Mouse (Mus musculus) midbrain, postnatal 0 days (tissue): Measurements from ENCODE around the gene Trap1a. TPM values are rescaled to one million over a fixed set of nuclear protein-coding genes. Genes with fewer than 3 reads are reported as not detected.

Source experiments
- ATAC-seq: fragments of 200-750 bp; cut with Nextera tagmentation; 2 replicates; pipeline ENCODE4 v1.8.0; 2017; ENCODE audit warnings: moderate number of reproducible peaks, mild to moderate bottlenecking, moderate TSS enrichment, moderate library complexity; ENCODE audit not compliant: low FRiP score
- DNase-seq: peaks from one replicate; pipeline ENCODE4 v3.0.0-alpha.2; 2015; ENCODE audit warnings: low spot score
- H3K27ac ChIP-seq: fragments of 300-500 bp; sonication (generic); 2 replicates; pipeline ENCODE4 v1.5.1; 2014; ENCODE audit warnings: low read depth, mild to moderate bottlenecking, low read length, mixed read lengths
- H3K27me3 ChIP-seq: fragments of 300-500 bp; sonication (generic); 2 replicates; pipeline ENCODE4 v1.6.1; 2014; ENCODE audit warnings: low read length, control low read depth, mixed read lengths; ENCODE audit not compliant: insufficient read depth
- H3K36me3 ChIP-seq: fragments of 300-500 bp; sonication (generic); 2 replicates; pipeline ENCODE4 v1.6.1; 2014; ENCODE audit warnings: low read length, control low read depth, mixed read lengths; ENCODE audit not compliant: insufficient read depth
- H3K4me1 ChIP-seq: fragments of 300-500 bp; sonication (generic); 2 replicates; pipeline ENCODE4 v1.6.1; 2014; ENCODE audit warnings: mild to moderate bottlenecking, control low read depth, antibody characterized with exemption, low read length, mixed read lengths; ENCODE audit not compliant: insufficient read depth
- H3K4me2 ChIP-seq: fragments of 300-500 bp; sonication (generic); 2 replicates; pipeline ENCODE4 v1.6.1; 2014; ENCODE audit warnings: low read depth, mild to moderate bottlenecking, low read length, mixed read lengths; ENCODE audit not compliant: poor library complexity, severe bottlenecking
- H3K4me3 ChIP-seq: fragments of 300-500 bp; sonication (generic); 2 replicates; pipeline ENCODE4 v1.5.1; 2014; ENCODE audit warnings: low read depth, mild to moderate bottlenecking, low read length, moderate library complexity
- H3K9ac ChIP-seq: fragments of 300-500 bp; sonication (generic); replicated peaks from 2 replicates; pipeline ENCODE4 v1.6.1; 2014; ENCODE audit warnings: mild to moderate bottlenecking, low read length, moderate library complexity, mixed read lengths; ENCODE audit not compliant: poor library complexity, severe bottlenecking
- H3K9me3 ChIP-seq: fragments of 300-500 bp; sonication (generic); 2 replicates; pipeline ENCODE4 v1.6.1; 2016; ENCODE audit warnings: low read length, control low read depth
- CTCF ChIP-seq: IDR thresholded peaks from 2 replicates; pipeline ENCODE4 v1.5.1; 2016; ENCODE audit warnings: antibody characterized with exemption, mild to moderate bottlenecking
- WGBS: fragments of 180-500 bp; shearing (Covaris S2); extraction: QIAGEN DNeasy Blood & Tissue Kit; methylation state at CpG from one replicate; pipeline ENCODE4 v1.1.7; 2014; 5-methylcytosine and 5-hydroxymethylcytosine counted together
- polyA plus RNA-seq: library from polyadenylated mRNA; unstranded; fragments of >200 nt; fragmentation: Nextera tagmentation; extraction: Ambion mirVana; gene quantifications from 2 replicates; pipeline ENCODE4 v1.2.1, GENCODE M21; 2015
- total RNA-seq: library from RNA; depleted of rRNA; stranded (reverse); fragments of >200 nt; gene quantifications from 2 replicates; pipeline ENCODE4 v1.2.3, GENCODE M21; 2014

The Trap1a gene
- total and polyA plus RNA-seq, 2 experiments from 2014 or later = not detected

GRCm38 (mm10) chrX:139335419-139336074 lies 2.1 kb downstream of the Trap1a start:
- Histone ChIP-seq H3K4me3 (no peak overlapping the region), H3K36me3 (no peaks in the 10 kb centered on the region), H3K9ac (no peak overlapping the region), H3K4me2 (no peak overlapping the region), H3K27me3 (no peaks in the 10 kb centered on the region), H3K9me3 (no peaks in the 10 kb centered on the region), H3K27ac (no peak overlapping the region), H3K4me1 (no peaks in the 10 kb centered on the region)
- WGBS = 76% methylated on average over 3 of the region's 3 CpGs
- no peak for TF ChIP-seq CTCF
- DNase-seq (no peak), ATAC-seq (no peak)

DNA sequence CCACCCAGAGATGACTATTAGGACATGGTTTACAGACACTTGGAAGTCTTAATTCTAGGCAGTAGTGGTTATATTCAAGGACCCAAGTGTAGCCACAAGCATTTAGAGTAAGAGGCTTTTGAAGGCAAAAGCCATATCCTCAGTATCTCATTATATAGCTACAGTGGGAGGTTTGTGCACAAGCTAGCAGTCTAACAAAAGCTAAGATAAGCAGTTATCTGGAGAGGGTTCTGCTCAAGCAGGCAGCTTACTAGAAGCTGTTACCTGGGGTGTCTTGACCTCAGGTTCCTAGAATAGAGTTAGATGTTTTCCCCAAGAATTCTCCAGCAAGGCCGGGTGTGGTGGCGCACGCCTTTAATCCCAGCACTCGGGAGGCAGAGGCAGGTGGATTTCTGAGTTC lies 6.1 kb downstream of the Trap1a start:
- H3K9me3 ChIP-seq = no peaks in the 10 kb centered on the region
- no peak overlapping the region for H3K9ac ChIP-seq
- no peak for TF ChIP-seq CTCF
- no peak overlapping the region for H3K4me2 ChIP-seq
- ATAC-seq (no peak), DNase-seq (no peak)
- no peak overlapping the region for H3K4me3 ChIP-seq
- H3K27me3 ChIP-seq = no peaks in the 10 kb centered on the region
- no peaks in the 10 kb centered on the region for H3K4me1 ChIP-seq
- no peak overlapping the region for H3K27ac ChIP-seq
- no peaks in the 10 kb centered on the region for H3K36me3 ChIP-seq
- WGBS = 95% methylated on average over 4 of the region's 4 CpGs

DNA sequence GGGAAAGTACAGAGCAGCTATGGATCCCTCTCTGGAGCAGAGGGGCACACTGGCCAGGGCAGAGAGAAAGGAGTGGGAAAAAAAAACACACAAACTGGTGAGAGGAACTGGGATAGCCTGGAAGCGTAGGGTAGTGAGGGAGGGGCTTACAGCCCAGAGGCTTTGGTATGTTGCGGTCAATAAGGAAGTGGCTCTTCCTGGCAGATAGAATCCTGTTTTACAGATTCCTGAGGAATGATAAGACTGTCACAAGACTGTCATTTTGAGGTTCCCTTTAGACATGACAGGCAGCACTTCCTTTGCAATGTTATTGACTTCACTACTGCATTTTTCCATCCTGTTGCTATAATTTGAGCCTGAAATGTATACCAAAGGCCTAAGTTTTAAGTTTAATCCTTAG lies 7.7 kb downstream of the Trap1a start:
- ATAC-seq (no peak), DNase-seq (no peak)
- TF ChIP-seq CTCF = no peak
- WGBS = 89% methylated on average over 2 of the region's 2 CpGs
- Histone ChIP-seq H3K27me3 (no peaks in the 10 kb centered on the region), H3K4me1 (no peaks in the 10 kb centered on the region), H3K9ac (no peak overlapping the region), H3K4me3 (no peak overlapping the region), H3K36me3 (no peaks in the 10 kb centered on the region), H3K27ac (no peak overlapping the region), H3K4me2 (no peak overlapping the region), H3K9me3 (no peaks in the 10 kb centered on the region)

DNA sequence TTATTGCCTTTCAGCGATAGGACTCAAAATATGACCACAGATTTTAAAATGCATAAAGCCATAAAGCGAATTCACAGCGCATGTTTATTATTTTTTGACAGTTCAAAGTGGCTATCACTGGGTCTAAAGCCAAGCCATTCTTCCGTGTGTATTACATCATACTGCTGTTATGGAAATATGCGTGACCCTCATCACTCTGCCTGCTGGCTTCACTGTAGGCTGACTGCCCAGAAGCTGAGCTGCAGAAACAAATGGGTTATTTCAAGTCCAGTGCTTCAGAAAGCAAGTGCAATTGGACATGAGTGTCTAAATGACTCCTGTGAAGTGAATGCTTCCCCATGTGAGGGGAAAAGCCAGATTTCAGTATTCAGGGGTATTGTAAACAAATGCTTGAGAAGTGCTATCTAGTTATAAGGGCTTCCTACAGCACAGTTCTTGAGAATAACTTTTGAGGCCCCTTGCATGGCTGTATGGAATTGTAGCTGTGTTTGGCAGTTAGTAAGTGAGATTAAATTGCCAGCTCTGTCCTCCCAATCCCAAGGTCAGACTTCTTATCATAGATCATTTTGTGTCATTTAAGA lies 18.8 kb downstream of the Trap1a start:
- no peak for ATAC-seq

DNA sequence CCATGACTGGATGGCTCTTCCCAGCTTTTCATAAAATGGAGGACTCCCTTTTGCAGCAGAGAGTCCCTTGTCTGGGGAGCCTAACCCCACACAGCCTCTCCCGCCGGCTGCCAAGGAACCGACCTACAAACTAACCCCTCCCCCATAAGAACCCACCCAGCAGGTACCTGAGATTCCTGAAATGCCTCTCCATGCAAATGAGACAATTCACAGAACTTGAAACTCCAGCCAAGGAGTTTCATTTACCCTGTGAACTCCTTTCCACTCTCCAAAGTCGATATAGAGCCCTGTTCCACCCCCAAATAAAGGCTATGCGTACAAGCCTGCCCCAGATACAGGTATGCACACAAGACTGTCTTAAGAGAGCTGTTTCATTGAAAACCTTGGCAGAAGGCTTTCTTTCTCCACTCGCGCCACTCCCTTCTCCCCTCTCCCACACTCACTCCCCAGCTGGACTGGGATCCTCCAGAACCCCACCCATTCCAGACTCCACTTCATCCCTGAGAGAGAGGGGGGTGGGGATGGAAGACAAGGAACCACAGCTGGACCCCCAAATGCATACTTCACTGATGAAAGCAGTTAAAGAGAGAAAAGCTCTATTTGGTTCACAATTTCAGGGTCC lies 24.3 kb downstream of the Trap1a start:
- no peak overlapping the region for H3K4me3 ChIP-seq
- H3K4me2 ChIP-seq = no peak overlapping the region
- H3K9ac ChIP-seq = no peak overlapping the region
- ATAC-seq = no peak
- TF ChIP-seq CTCF = no peak
- H3K4me1 ChIP-seq = no peaks in the 10 kb centered on the region
- H3K27ac ChIP-seq = no peak overlapping the region
- no peak for DNase-seq
- H3K27me3 ChIP-seq = no peaks in the 10 kb centered on the region
- H3K9me3 ChIP-seq = no peaks in the 10 kb centered on the region; the same call in 1 of the 2 replicates
- 54% methylated on average over 7 of the region's 7 CpGs for WGBS
- H3K36me3 ChIP-seq = no peaks in the 10 kb centered on the region

More for the DNA sequence above, 18.8 kb downstream of the Trap1a start:
- H3K9ac ChIP-seq = no peak overlapping the region
- no peak overlapping the region for H3K4me3 ChIP-seq
- H3K27me3 ChIP-seq = no peaks in the 10 kb centered on the region; the same call in 1 of the 2 replicates
- H3K27ac ChIP-seq = no peak overlapping the region
- TF ChIP-seq CTCF = no peak
- DNase-seq = peak; percentile 42
- no peaks in the 10 kb centered on the region; the same call in 1 of the 2 replicates for H3K9me3 ChIP-seq
- H3K36me3 ChIP-seq = no peaks in the 10 kb centered on the region
- 65% methylated on average over 5 of the region's 5 CpGs for WGBS
- H3K4me2 ChIP-seq = no peak overlapping the region
- H3K4me1 ChIP-seq = no peaks in the 10 kb centered on the region

- H3K27me3 ChIP-seq = no peaks in the 10 kb centered on the region
- no peak for DNase-seq
- no peaks in the 10 kb centered on the region for H3K36me3 ChIP-seq
- H3K9me3 ChIP-seq = no peaks in the 10 kb centered on the region; the same call in 1 of the 2 replicates
- WGBS = 66% methylated on average over 17 of the region's 18 CpGs
- no peak overlapping the region for H3K9ac ChIP-seq
- H3K4me2 ChIP-seq = no peak overlapping the region
- H3K4me1 ChIP-seq = no peaks in the 10 kb centered on the region
- no peak overlapping the region for H3K27ac ChIP-seq
- no peak for ATAC-seq
- no peak for TF ChIP-seq CTCF
- no peak overlapping the region for H3K4me3 ChIP-seq
Measured at GRCm38 (mm10) chrX:139358361-139358760, 24.9 kb downstream of the Trap1a start.
